Mouse (Mus musculus) adrenal gland, adult (tissue): ENCODE measurements around the gene Med14.

Source experiments
- DNase-seq, 2 experiments: peaks; one replicate each; pipeline ENCODE4 v3.0.0; 2022 to 2023; ENCODE audit warnings: low spot score in 1 of 2; ENCODE audit not compliant: inconsistent age in 2 of 2

The Med14 gene

GRCm38 (mm10) chrX:12677396-12677795 is 84.5 kb downstream of the Med14 start:
- DNase-seq: peak; percentile 37 to 87

- DNase-seq: peak; percentile 91 to 96
These were observed 88.7 kb downstream of the Med14 start, which contains the start of gene 1810030O07Rik for GRCm38 (mm10) chrX:12673054-12673775. TSS of gene 1810030O07Rik (minus strand) at chrX:12673668.

- DNase-seq: peak in 1 of 2 experiments; percentile 20
These were observed 108.0 kb downstream of the Med14 start for GRCm38 (mm10) chrX:12653879-12654278.

GRCm38 (mm10) chrX:12651906-12652305 is 110.0 kb downstream of the Med14 start:
- DNase-seq: no peak

GRCm38 (mm10) chrX:12645531-12646304 is 116.2 kb downstream of the Med14 start:
- peak; percentile 22 to 54 for DNase-seq

GRCm38 (mm10) chrX:12644976-12645375 is 116.9 kb downstream of the Med14 start:
- DNase-seq: no peak
